Mouse (Mus musculus) layer of hippocampus, postnatal 14 days (tissue): ENCODE data around the gene Crhr1. TPM values are rescaled to one million over a fixed set of nuclear protein-coding genes. Genes with fewer than 3 reads are reported as not detected.

Experiments
- DNase-seq, 2 experiments: peaks; one replicate each; pipeline ENCODE4 v3.0.0; 2021 to 2022; ENCODE audit warnings: low spot score in 2 of 2, mixed read lengths in 1 of 2
- total RNA-seq, 2 experiments: library from RNA; stranded (reverse); gene quantifications; 2 replicates each; pipeline ENCODE4 v1.2.3; 2021

Gene Crhr1
- total RNA-seq, 2 experiments from 2014 or later, result 8.0 to 8.3 TPM

- no peak for DNase-seq
Observed at GRCm38 (mm10) chr11:104133442-104133983, 858 bp downstream of the Crhr1 start.

GRCm38 (mm10) chr11:104138976-104139375 is 6.3 kb downstream of the Crhr1 start:
- DNase-seq, result no peak

- no peak for DNase-seq
Observed at GRCm38 (mm10) chr11:104144930-104145329, 12.3 kb downstream of the Crhr1 start.

DNA sequence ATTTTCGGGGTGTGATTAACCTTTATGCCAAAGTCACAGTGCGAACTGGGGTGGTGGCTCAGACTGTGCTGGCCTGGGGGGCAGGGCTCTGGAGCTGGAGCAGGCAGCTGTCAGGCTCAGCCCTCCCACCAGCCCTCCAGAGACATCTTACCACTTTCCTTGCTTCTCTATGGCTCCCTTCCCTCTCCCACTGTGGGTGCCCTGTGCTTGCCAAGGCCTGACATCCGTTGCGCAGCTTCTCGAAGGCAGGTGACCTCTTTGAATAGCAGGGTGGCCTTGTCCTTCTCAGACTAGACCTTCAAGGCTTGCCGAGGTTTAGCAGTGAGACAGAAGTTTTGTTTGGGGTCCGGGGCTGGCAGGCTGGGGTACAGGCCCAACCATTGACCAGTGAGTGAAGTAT is 16.1 kb downstream of the Crhr1 start:
- no peak for DNase-seq

GRCm38 (mm10) chr11:104150911-104151310 is 18.3 kb downstream of the Crhr1 start:
- DNase-seq, result no peak

- DNase-seq, result no peak
Observed at GRCm38 (mm10) chr11:104154332-104154731, 21.7 kb downstream of the Crhr1 start.

GRCm38 (mm10) chr11:104154820-104155635 is 22.4 kb downstream of the Crhr1 start:
- no peak for DNase-seq

DNA sequence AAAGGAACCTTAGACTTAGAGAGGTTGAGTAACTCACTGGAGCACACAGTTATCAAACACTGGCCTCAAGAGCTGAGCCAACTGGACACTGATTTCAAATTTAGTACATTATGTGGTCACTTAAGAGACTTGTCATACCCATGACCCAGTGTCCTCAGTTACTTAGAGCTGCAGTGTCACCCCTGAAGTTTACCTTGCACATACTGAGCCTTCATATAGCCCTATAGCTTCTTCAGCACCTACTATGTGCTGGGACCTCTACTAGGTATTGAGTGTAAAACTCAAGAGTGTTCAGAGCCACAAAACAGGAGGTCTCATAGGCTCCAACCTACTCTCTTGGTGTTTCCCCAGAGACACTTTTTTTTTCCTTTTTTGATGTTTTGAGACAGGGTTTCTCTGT is 23.2 kb downstream of the Crhr1 start:
- DNase-seq, result no peak

GRCm38 (mm10) chr11:104156391-104156790 is 23.7 kb downstream of the Crhr1 start:
- no peak for DNase-seq

DNA sequence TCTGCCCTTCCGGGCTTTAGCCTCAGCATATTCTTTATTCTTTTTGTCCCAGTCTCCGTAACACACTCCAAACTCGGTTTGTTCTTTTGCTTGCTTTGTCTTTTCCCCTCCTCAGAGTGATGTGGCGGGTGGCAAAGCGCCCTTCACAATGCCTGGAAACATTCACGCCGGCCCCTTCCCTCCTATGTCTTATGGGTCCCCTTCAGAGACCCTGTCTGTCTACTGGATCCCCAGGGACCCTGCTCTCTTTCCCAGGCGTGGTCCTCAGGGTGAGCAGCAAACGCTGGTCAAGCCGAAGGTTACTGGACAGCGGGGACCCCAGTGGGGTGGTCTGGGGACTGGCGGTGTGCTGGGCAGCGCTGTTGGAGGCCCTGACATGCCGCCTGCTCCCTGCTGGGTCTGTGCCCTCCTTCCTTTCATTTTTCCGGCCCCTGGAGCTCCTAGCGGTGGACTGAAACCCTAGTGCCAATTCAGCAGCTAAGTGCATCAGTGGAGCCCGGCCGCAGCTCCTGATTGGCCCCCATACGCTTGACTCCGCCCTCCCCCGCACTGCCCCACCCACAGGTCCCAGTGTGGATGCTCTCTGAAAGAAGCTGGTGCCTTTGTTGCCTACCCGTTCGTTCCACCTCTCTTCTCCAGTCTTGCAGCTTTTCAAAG is 25.1 kb downstream of the Crhr1 start:
- peak; percentile 70 to 85 for DNase-seq

- no peak for DNase-seq
Observed at GRCm38 (mm10) chr11:104158260-104158907, 25.7 kb downstream of the Crhr1 start.

- no peak for DNase-seq
Observed at GRCm38 (mm10) chr11:104159769-104160272, 27.2 kb downstream of the Crhr1 start.

GRCm38 (mm10) chr11:104161153-104161552 is 28.5 kb downstream of the Crhr1 start:
- DNase-seq, result no peak

GRCm38 (mm10) chr11:104164257-104164656 is 31.6 kb downstream of the Crhr1 start:
- no peak for DNase-seq

GRCm38 (mm10) chr11:104171281-104171781 is 38.7 kb downstream of the Crhr1 start:
- peak; percentile 80 to 82 for DNase-seq

DNA sequence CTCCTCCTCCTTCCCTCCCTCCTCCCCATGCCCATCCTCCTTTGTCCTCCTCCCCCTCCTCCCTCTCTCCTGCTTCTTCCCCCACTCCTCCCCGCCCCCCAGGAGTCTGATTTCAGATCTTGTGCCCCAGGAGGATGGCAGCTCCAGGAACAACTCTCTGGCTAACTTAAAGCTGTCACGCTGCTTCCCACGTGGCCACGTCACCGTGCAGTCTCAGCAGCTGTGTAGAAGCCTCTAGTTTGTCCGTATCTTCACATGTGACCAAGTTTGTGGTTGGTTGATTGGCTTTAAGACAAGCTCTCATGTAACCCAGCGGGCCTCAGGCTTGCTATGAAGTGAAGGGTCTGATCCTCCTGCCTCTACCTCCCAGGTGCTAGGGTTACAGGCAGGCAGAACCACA is 46.2 kb downstream of the Crhr1 start:
- DNase-seq, result no peak

GRCm38 (mm10) chr11:104179804-104180203 is 47.1 kb downstream of the Crhr1 start:
- DNase-seq, result peak in 1 of 2 experiments; percentile 39

DNA sequence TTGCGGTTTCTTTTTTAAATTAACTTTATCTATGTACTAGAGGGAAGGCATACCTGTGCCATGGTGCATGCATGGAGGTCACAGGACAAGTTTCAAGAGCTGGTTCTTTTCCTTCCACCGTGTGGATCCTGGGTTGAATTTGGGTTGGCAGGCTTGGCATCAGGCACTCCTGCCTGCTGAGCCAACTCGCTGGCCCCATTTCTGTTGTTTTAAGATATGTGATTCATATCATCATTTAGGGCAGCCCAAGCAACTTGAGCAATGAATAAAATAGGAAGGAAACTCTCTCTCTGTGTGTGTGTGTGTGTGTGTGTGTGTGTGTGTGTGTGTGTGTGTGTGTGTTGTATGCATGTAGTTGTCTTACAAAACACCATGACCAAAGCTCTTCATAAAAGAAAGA is 49.5 kb downstream of the Crhr1 start:
- DNase-seq, result no peak

DNA sequence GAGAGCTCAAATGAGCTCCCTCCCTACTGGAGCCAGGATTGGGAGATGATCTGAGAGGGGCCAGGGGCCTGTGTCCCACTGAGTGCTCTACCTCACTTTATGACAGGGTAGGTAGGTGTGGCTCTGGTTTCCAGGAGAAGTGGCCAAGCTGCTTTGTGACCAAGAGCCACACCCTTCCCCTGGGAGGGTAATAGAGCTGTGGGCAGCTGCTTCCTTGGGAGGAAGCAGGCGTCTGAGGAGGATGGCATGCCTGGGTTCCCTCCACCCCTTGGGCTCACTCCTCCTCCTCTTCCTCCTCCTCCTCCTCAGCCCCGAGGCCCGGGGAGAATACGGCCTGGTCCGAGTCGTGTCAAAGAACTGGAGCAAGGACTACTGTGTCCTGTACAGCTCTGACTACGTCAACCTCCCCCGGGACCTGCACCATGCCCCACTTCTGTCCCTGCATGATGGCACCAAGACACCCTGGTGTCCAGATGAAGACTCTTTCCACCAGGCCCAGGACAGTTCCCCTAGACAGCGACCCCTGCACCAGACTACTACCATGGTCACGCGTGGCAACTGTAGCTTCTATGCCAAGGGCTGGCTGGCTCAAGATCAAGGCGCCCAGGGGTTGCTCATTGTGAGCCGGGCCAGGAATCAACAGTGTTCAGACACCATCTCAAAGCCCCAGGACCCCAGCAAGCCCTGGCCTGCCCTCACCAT is 53.6 kb downstream of the Crhr1 start, which contains the start of gene Sppl2c:
Gene Sppl2c, plus strand, starts transcription at position 193 of the 702 bp plus-strand sequence.
- no peak for DNase-seq

- no peak for DNase-seq
Observed at GRCm38 (mm10) chr11:104186837-104187150, 54.1 kb downstream of the Crhr1 start.

DNA sequence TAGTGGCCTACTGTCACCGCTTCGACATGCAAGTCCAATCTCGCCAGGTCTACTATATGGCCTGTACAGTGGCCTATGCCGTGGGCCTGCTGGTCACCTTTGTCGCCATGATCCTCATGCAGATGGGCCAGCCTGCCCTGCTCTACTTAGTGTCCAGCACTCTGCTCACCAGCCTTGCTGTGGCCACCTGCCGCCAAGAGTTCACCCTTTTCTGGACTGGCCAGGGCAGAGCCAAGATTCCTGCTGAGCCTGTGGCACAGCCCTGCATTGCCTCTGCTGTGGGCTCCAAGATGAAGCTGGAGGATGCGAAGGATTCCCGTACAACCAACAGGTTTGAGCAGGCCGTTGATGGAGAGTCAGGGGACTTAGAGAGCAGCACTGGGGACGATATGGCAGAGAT is 55.1 kb downstream of the Crhr1 start:
- DNase-seq, result no peak
